ENCODE assay signal across 8 mouse cellular contexts in genomic region chr13:69739759-69740135, GRCm38 (mm10). TPM values are rescaled to one million over a fixed set of nuclear protein-coding genes. Genes with fewer than 3 reads are reported as not detected.
DNase-seq lines count a peak whose midpoint lies in the region; TF ChIP-seq lines count a peak whose summit lies in the region.

Gene Ube2ql1, minus strand, starts transcription at chr13:69739889.

- peak within 1 kb of the TSS; percentile 99 for H3K27ac ChIP-seq in cortical plate, adult 2 months (ENCODE audit: insufficient read depth, low read length)

- intact Hi-C loops in gastrocnemius, postnatal 14 days (cut with DNase I; ENCODE audit: low total_unique reads) = loop anchor here (5.0 kb wide), 1 partner anchor 253 kb away; no protein-coding TSS in a partner anchor

- DNase-seq in adrenal gland, adult (ENCODE audit: inconsistent age in 2 of 2, low spot score in 1 of 2) = peak; percentile 89 to 95
- peak; percentile 85 for DNase-seq in gastrocnemius, postnatal 14 days
- peak; percentile 33 for DNase-seq in hindlimb bud, embryonic 11.5 days (ENCODE audit: extremely low spot score, low read depth, low spot score)
- DNase-seq in left cerebral cortex, adult 11 months (ENCODE audit: low spot score) = peak; percentile 90
- peak; percentile 78 for DNase-seq in lung, postnatal 14 days
- DNase-seq in retina, postnatal 1 day = peak; percentile 93
- peak; percentile 67 for DNase-seq in thymus, postnatal 25 days

- peak; percentile 72 for TF ChIP-seq CTCF in cortical plate, adult 2 months (IDR thresholded peaks at IDR 0.05; ENCODE audit: extremely low read depth, insufficient read depth, low read length)

- peaks cover 3% of the 10 kb centered on the region; the same call in 1 of the 2 replicates for H3K4me1 ChIP-seq in cortical plate, adult 2 months (ENCODE audit: control insufficient read depth, insufficient read depth, low read length)

- peak within 1 kb of the TSS; percentile 95 for H3K4me3 ChIP-seq in cortical plate, adult 2 months (ENCODE audit: insufficient read depth, low read length)

- TF ChIP-seq POLR2A in cortical plate, adult 2 months (IDR thresholded peaks at IDR 0.05; ENCODE audit: extremely low read depth, insufficient read depth, low read length) = peak; percentile 67

RNA-seq across cellular contexts. Expression of gene Ube2ql1, which starts in this region (rescaled TPM):
- polyA plus RNA-seq in cortical plate, adult 2 months (2012; rRNA removed) = 151 TPM in 2 replicates
- under 1 TPM; 0.33 to 0.45 TPM for total RNA-seq in gastrocnemius, postnatal 14 days (2021)

Comparison
In these comparisons a context has a peak if more than half of its experiments do, and no peak if none do; other contexts are left out.
1. Peak in every context shown above with its lines: DNase-seq, H3K4me3 ChIP-seq and H3K27ac ChIP-seq.
2. Peak in DNase-seq in gastrocnemius, postnatal 14 days; RNA of the gene not detected or under 1 TPM.
3. DNase-seq: peak in every context shown above with its lines; median percentile 93 in retina, postnatal 1 day; 92 in adrenal gland, adult; 90 in left cerebral cortex, adult 11 months; 85 in gastrocnemius, postnatal 14 days; 78 in lung, postnatal 14 days; 67 in thymus, postnatal 25 days; 33 in hindlimb bud, embryonic 11.5 days.